Mouse (Mus musculus) adrenal gland, adult 18-20 months (tissue): ENCODE data around the gene Zfp687. TPM values are rescaled to one million over a fixed set of nuclear protein-coding genes. Genes with fewer than 3 reads are reported as not detected.

ENCODE experiments used
- DNase-seq, 2 experiments: peaks; one replicate each; pipeline ENCODE4 v3.0.0; 2021 to 2022; ENCODE audit warnings: low spot score in 2 of 2
- total RNA-seq, 2 experiments: library from RNA; stranded (reverse); gene quantifications; 1 replicate in 1 of 2; 2 replicates in 1 of 2; pipeline ENCODE4 v1.2.3; 2021

The Zfp687 gene
- total RNA-seq, 2 experiments from 2014 or later: 22.7 to 26.1 TPM

- DNase-seq: no peak
These were observed 3.5 kb upstream of the Zfp687 start for GRCm38 (mm10) chr3:95018741-95019140.

- no peak for DNase-seq
These were observed 1.3 kb upstream of the Zfp687 start for GRCm38 (mm10) chr3:95016532-95017056.

- peak; percentile 90 to 92 for DNase-seq
These were observed 763 bp upstream of the Zfp687 start for GRCm38 (mm10) chr3:95015891-95016531.

- peak; percentile 53 to 59 for DNase-seq
These were observed 658 bp downstream of the Zfp687 start for GRCm38 (mm10) chr3:95014428-95015151.

GRCm38 (mm10) chr3:95013699-95014427 is 1.4 kb downstream of the Zfp687 start:
- DNase-seq: no peak

- no peak for DNase-seq
These were observed 2.3 kb downstream of the Zfp687 start for GRCm38 (mm10) chr3:95012982-95013381.

- no peak for DNase-seq
These were observed 4.9 kb downstream of the Zfp687 start for GRCm38 (mm10) chr3:95010396-95010795.

- DNase-seq: no peak
These were observed 7.5 kb downstream of the Zfp687 start for GRCm38 (mm10) chr3:95007706-95008105.

GRCm38 (mm10) chr3:95005651-95006050 is 9.6 kb downstream of the Zfp687 start:
- DNase-seq: no peak

- DNase-seq: no peak
These were observed 12.0 kb downstream of the Zfp687 start for GRCm38 (mm10) chr3:95003273-95003672.

- DNase-seq: no peak
These were observed 12.7 kb downstream of the Zfp687 start for GRCm38 (mm10) chr3:95002569-95002968.

GRCm38 (mm10) chr3:94996946-94997345 is 18.3 kb downstream of the Zfp687 start:
- DNase-seq: peak; percentile 83 to 86

GRCm38 (mm10) chr3:94989159-94989761 is 26.0 kb downstream of the Zfp687 start:
- no peak for DNase-seq

- DNase-seq: peak; percentile 39 to 47
These were observed 27.7 kb downstream of the Zfp687 start for GRCm38 (mm10) chr3:94987578-94987977.

- no peak for DNase-seq
These were observed 29.7 kb downstream of the Zfp687 start for GRCm38 (mm10) chr3:94985513-94985912.

- no peak for DNase-seq
These were observed 30.9 kb downstream of the Zfp687 start for GRCm38 (mm10) chr3:94984312-94984711.

- peak; percentile 78 to 80 for DNase-seq
These were observed 40.5 kb downstream of the Zfp687 start, which contains the start of gene Pi4kb for GRCm38 (mm10) chr3:94974528-94975422. TSS of gene Pi4kb (plus strand) at chr3:94974731.

GRCm38 (mm10) chr3:94974026-94974527 is 41.2 kb downstream of the Zfp687 start:
- DNase-seq: no peak

- DNase-seq: no peak
These were observed 41.6 kb downstream of the Zfp687 start for GRCm38 (mm10) chr3:94973620-94974019.

- DNase-seq: no peak
These were observed 42.7 kb downstream of the Zfp687 start for GRCm38 (mm10) chr3:94972552-94972951.
